Mouse (Mus musculus): ENCODE measurements around the gene Bmt2. TPM values are rescaled to one million over a fixed set of nuclear protein-coding genes. Genes with fewer than 3 reads are reported as not detected.
A peak's percentile ranks its signal among the peaks of the same experiment; 100 is the strongest.

The Bmt2 gene
- polyA plus RNA-seq, 1 experiment from 2014 or later: 25.8 TPM

GRCm38 (mm10) chr6:13613671-13614070, 64.1 kb downstream of the Bmt2 start:
- no peaks in the 10 kb centered on the region for H3K9me3 ChIP-seq (replicated peaks; ENCODE audit: control insufficient read depth, low read length)
- no peaks in the 10 kb centered on the region for H3K4me1 ChIP-seq (ENCODE audit: control insufficient read depth, insufficient read depth, low read length)
- H3K4me2 ChIP-seq (ENCODE audit: low read depth, low read length): no peak overlapping the region
- no peak overlapping the region for H3K27ac ChIP-seq (replicated peaks; ENCODE audit: low read depth, low read length)
- H3K36me3 ChIP-seq (replicated peaks; ENCODE audit: control insufficient read depth, insufficient read depth, low read depth, low read length): no peaks in the 10 kb centered on the region
- H3K9ac ChIP-seq (replicated peaks; ENCODE audit: low read length): no peak overlapping the region
- no peaks in the 10 kb centered on the region for H3K27me3 ChIP-seq (ENCODE audit: control insufficient read depth, insufficient read depth, low read length)
- no peak overlapping the region for H3K4me3 ChIP-seq (ENCODE audit: low read depth, low read length)
- WGBS: 74% methylated on average over 3 of the region's 3 CpGs
- DNase-seq (ENCODE audit: low spot score) (no peak), ATAC-seq (replicated peaks; ENCODE audit: insufficient number of reproducible peaks, low FRiP score, low TSS enrichment, low read depth) (no peak)

- Histone ChIP-seq H3K4me1 (ENCODE audit: control insufficient read depth, insufficient read depth, low read length) (no peaks in the 10 kb centered on the region), H3K9me3 (replicated peaks; ENCODE audit: control insufficient read depth, low read length) (no peaks in the 10 kb centered on the region), H3K4me2 (ENCODE audit: low read depth, low read length) (no peak overlapping the region), H3K27me3 (ENCODE audit: control insufficient read depth, insufficient read depth, low read length) (no peaks in the 10 kb centered on the region), H3K4me3 (ENCODE audit: low read depth, low read length) (no peak overlapping the region), H3K9ac (replicated peaks; ENCODE audit: low read length) (no peak overlapping the region), H3K36me3 (replicated peaks; ENCODE audit: control insufficient read depth, insufficient read depth, low read depth, low read length) (no peaks in the 10 kb centered on the region), H3K27ac (replicated peaks; ENCODE audit: low read depth, low read length) (no peak overlapping the region)
- DNase-seq (ENCODE audit: low spot score) (no peak), ATAC-seq (replicated peaks; ENCODE audit: insufficient number of reproducible peaks, low FRiP score, low TSS enrichment, low read depth) (no peak)
- WGBS: 96% methylated on average over 2 of the region's 2 CpGs
Observed at GRCm38 (mm10) chr6:13610869-13611268, 66.9 kb downstream of the Bmt2 start.

GRCm38 (mm10) chr6:13609353-13610140, 68.2 kb downstream of the Bmt2 start:
- ATAC-seq (replicated peaks; ENCODE audit: insufficient number of reproducible peaks, low FRiP score, low TSS enrichment, low read depth): no peak
- DNase-seq (ENCODE audit: low spot score): no peak
- 60% methylated on average over 5 of the region's 5 CpGs for WGBS
- no peak overlapping the region for H3K27ac ChIP-seq (replicated peaks; ENCODE audit: low read depth, low read length)
- H3K9ac ChIP-seq (replicated peaks; ENCODE audit: low read length): no peak overlapping the region
- no peaks in the 10 kb centered on the region for H3K9me3 ChIP-seq (replicated peaks; ENCODE audit: control insufficient read depth, low read length)
- no peaks in the 10 kb centered on the region for H3K4me1 ChIP-seq (ENCODE audit: control insufficient read depth, insufficient read depth, low read length)
- no peaks in the 10 kb centered on the region for H3K27me3 ChIP-seq (ENCODE audit: control insufficient read depth, insufficient read depth, low read length)
- no peak overlapping the region for H3K4me2 ChIP-seq (ENCODE audit: low read depth, low read length)
- no peaks in the 10 kb centered on the region for H3K36me3 ChIP-seq (replicated peaks; ENCODE audit: control insufficient read depth, insufficient read depth, low read depth, low read length)
- H3K4me3 ChIP-seq (ENCODE audit: low read depth, low read length): no peak overlapping the region

GRCm38 (mm10) chr6:13607621-13608493, 69.9 kb downstream of the Bmt2 start, which contains the start of gene Tmem168:
Gene Tmem168, minus strand, starts transcription at chr6:13608100.
- 3% methylated on average over 71 of the region's 71 CpGs for WGBS
- Histone ChIP-seq H3K27me3 (ENCODE audit: control insufficient read depth, insufficient read depth, low read length) (no peaks in the 10 kb centered on the region), H3K27ac (replicated peaks; ENCODE audit: low read depth, low read length) (peak within 1 kb of the TSS; percentile 91), H3K4me1 (ENCODE audit: control insufficient read depth, insufficient read depth, low read length) (no peaks in the 10 kb centered on the region), H3K4me2 (ENCODE audit: low read depth, low read length) (peak within 1 kb of the TSS; percentile 64), H3K9ac (replicated peaks; ENCODE audit: low read length) (peak within 1 kb of the TSS; percentile 95), H3K36me3 (replicated peaks; ENCODE audit: control insufficient read depth, insufficient read depth, low read depth, low read length) (no peaks in the 10 kb centered on the region), H3K9me3 (replicated peaks; ENCODE audit: control insufficient read depth, low read length) (no peaks in the 10 kb centered on the region), H3K4me3 (ENCODE audit: low read depth, low read length) (peak within 1 kb of the TSS; percentile 77)
- DNase-seq (ENCODE audit: low spot score): peak; percentile 90
- peak; percentile 97 for ATAC-seq (replicated peaks; ENCODE audit: insufficient number of reproducible peaks, low FRiP score, low TSS enrichment, low read depth)

- Histone ChIP-seq H3K4me2 (ENCODE audit: low read depth, low read length) (peak overlapping the region; percentile 64), H3K9me3 (replicated peaks; ENCODE audit: control insufficient read depth, low read length) (no peaks in the 10 kb centered on the region), H3K27ac (replicated peaks; ENCODE audit: low read depth, low read length) (peak overlapping the region; percentile 91), H3K4me1 (ENCODE audit: control insufficient read depth, insufficient read depth, low read length) (no peaks in the 10 kb centered on the region), H3K27me3 (ENCODE audit: control insufficient read depth, insufficient read depth, low read length) (no peaks in the 10 kb centered on the region), H3K4me3 (ENCODE audit: low read depth, low read length) (peak overlapping the region; percentile 77), H3K9ac (replicated peaks; ENCODE audit: low read length) (peak overlapping the region; percentile 95), H3K36me3 (replicated peaks; ENCODE audit: control insufficient read depth, insufficient read depth, low read depth, low read length) (no peaks in the 10 kb centered on the region)
- DNase-seq (ENCODE audit: low spot score) (no peak), ATAC-seq (replicated peaks; ENCODE audit: insufficient number of reproducible peaks, low FRiP score, low TSS enrichment, low read depth) (no peak)
- WGBS: 8% methylated on average over 15 of the region's 15 CpGs
Observed at GRCm38 (mm10) chr6:13606921-13607620, 70.7 kb downstream of the Bmt2 start.

- peak overlapping the region; percentile 64; the same call in 1 of the 2 replicates for H3K4me2 ChIP-seq (ENCODE audit: low read depth, low read length)
- DNase-seq (ENCODE audit: low spot score) (no peak), ATAC-seq (replicated peaks; ENCODE audit: insufficient number of reproducible peaks, low FRiP score, low TSS enrichment, low read depth) (no peak)
- no peaks in the 10 kb centered on the region for H3K9me3 ChIP-seq (replicated peaks; ENCODE audit: control insufficient read depth, low read length)
- no peak overlapping the region for H3K9ac ChIP-seq (replicated peaks; ENCODE audit: low read length)
- no peak overlapping the region for H3K27ac ChIP-seq (replicated peaks; ENCODE audit: low read depth, low read length)
- no peaks in the 10 kb centered on the region for H3K27me3 ChIP-seq (ENCODE audit: control insufficient read depth, insufficient read depth, low read length)
- H3K4me1 ChIP-seq (ENCODE audit: control insufficient read depth, insufficient read depth, low read length): no peaks in the 10 kb centered on the region
- no peaks in the 10 kb centered on the region for H3K36me3 ChIP-seq (replicated peaks; ENCODE audit: control insufficient read depth, insufficient read depth, low read depth, low read length)
- 78% methylated on average over 4 of the region's 4 CpGs for WGBS
- no peak overlapping the region for H3K4me3 ChIP-seq (ENCODE audit: low read depth, low read length)
Observed at GRCm38 (mm10) chr6:13606394-13606793, 71.4 kb downstream of the Bmt2 start.

- no peak overlapping the region for H3K4me3 ChIP-seq (ENCODE audit: low read depth, low read length)
- H3K36me3 ChIP-seq (replicated peaks; ENCODE audit: control insufficient read depth, insufficient read depth, low read depth, low read length): no peaks in the 10 kb centered on the region
- no peaks in the 10 kb centered on the region for H3K27me3 ChIP-seq (ENCODE audit: control insufficient read depth, insufficient read depth, low read length)
- no peak overlapping the region for H3K4me2 ChIP-seq (ENCODE audit: low read depth, low read length)
- 91% methylated on average over 6 of the region's 6 CpGs for WGBS
- no peak overlapping the region for H3K9ac ChIP-seq (replicated peaks; ENCODE audit: low read length)
- DNase-seq (ENCODE audit: low spot score): no peak
- no peaks in the 10 kb centered on the region for H3K9me3 ChIP-seq (replicated peaks; ENCODE audit: control insufficient read depth, low read length)
- no peak overlapping the region for H3K27ac ChIP-seq (replicated peaks; ENCODE audit: low read depth, low read length)
- no peaks in the 10 kb centered on the region for H3K4me1 ChIP-seq (ENCODE audit: control insufficient read depth, insufficient read depth, low read length)
- no peak for ATAC-seq (replicated peaks; ENCODE audit: insufficient number of reproducible peaks, low FRiP score, low TSS enrichment, low read depth)
Observed at GRCm38 (mm10) chr6:13603134-13603533, 74.6 kb downstream of the Bmt2 start.
